Mouse (Mus musculus): ENCODE measurements around the gene Skint8. TPM values are rescaled to one million over a fixed set of nuclear protein-coding genes. Genes with fewer than 3 reads are reported as not detected.
A peak's percentile ranks its signal among the peaks of the same experiment; 100 is the strongest.
"Not testable (repeated sequence)": the region's sequence is repeated elsewhere in the genome, so short reads cannot be mapped to it uniquely, and the experiment has no call there.

The Skint8 gene
- polyA plus RNA-seq (2015; fragmentation: Nextera tagmentation; extraction: Ambion mirVana), result not detected in 2 replicates

DNA sequence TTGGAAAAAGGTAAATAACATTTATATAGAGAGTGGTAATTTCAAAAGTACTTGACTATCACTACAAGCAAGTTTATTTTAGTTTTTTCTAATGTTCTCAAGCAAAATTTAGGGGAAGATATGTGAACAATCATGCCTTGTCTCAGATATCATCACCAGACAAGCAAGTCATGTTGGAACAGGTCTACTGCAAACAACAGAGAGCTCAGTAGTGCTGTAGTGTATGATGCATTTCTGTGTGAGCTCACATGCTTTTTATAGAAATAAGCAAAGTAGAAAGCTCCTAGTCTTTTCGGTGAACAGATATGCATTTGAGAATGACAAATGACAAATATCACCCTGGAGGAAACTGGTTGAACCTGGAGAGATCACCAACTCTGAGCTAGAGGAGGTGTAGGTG lies at the start of gene Skint8:
Skint8 (plus strand) TSS at position 301 of the 400 bp plus-strand sequence.
- no peak within 1 kb of the TSS for H3K9ac ChIP-seq
- H3K4me1 ChIP-seq, result no peaks in the 10 kb centered on the region
- no peak within 1 kb of the TSS for H3K4me2 ChIP-seq
- H3K27me3 ChIP-seq, result no peaks in the 10 kb centered on the region
- 86% methylated on average over 1 of the region's 1 CpGs for WGBS
- H3K36me3 ChIP-seq, result no peaks in the 10 kb centered on the region
- no peak for ATAC-seq (replicated peaks; ENCODE audit: low FRiP score)
- H3K27ac ChIP-seq, result no peak within 1 kb of the TSS
- no peaks in the 10 kb centered on the region for H3K9me3 ChIP-seq (replicated peaks)
- no peak within 1 kb of the TSS for H3K4me3 ChIP-seq (replicated peaks)

DNA sequence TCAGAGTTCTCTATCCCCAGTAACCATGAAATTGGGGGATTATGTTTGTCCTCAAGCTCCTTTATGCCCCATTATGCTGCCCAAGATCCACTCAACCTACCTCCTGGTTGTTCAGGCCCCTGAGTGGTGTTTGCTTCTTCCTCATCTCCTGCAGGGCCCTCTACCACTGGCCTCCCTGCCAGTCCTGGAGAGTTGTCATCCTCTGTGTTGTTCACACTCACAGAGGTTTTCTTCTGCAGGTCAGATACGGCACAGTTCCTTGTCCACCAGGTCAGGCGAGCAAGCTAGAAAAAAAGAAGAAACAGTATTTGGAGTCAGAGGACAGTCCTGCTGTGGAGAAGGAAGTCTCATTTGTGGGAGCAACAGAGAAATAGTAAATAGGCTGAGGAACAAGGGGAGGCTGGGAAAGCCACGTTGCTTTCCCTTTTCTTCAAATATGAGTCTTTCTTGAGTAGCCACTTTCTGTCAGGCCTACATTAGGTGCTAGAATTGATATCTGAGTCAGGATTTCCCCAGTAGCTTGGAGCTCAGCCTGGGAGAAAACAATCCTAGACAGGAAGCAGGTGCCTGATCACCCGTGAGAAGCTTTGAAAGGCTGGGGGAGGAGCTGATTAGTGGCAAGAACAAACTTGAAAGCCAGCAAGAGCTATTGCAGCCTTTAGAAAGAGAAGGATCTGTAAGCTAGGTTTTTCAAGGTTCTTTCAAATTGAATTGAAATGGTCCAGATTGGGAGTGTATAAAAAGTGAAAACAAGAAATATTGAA lies 38.9 kb upstream of the Skint8 start:
- Histone ChIP-seq H3K36me3 (no peaks in the 10 kb centered on the region), H3K4me1 (peaks cover 7% of the 10 kb centered on the region; the same call in 1 of the 2 replicates), H3K4me3 (replicated peaks) (no peak overlapping the region), H3K27me3 (no peaks in the 10 kb centered on the region), H3K9me3 (replicated peaks) (no peaks in the 10 kb centered on the region), H3K27ac (no peak overlapping the region), H3K9ac (no peak overlapping the region), H3K4me2 (no peak overlapping the region)
- 46% methylated on average over 4 of the region's 4 CpGs for WGBS
- 0 out of 2 replicates have a peak, but pooled peaks have one; percentile 52 for ATAC-seq (replicated peaks; ENCODE audit: low FRiP score)

DNA sequence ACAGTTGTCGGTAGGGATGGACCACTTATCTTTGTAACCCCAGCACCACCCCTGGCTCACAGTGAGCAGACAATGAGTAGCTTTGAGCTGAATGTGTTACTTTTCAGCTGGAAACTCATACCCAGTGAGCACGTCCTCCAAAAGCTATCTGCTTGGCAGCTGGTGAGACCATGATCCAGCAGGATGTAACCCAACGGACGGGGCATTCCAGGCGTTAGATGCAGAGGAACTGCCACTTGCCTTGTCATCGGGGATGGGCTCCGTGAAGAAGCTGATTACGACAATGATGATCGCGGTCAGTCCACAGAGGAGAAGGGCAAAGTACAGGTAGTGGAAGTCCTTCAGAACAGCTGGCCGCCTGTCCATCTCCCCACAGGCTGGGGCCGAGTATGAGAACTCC lies 35.6 kb upstream of the Skint8 start:
- no peaks in the 10 kb centered on the region for H3K36me3 ChIP-seq
- no peak overlapping the region for H3K9ac ChIP-seq
- no peak overlapping the region for H3K4me3 ChIP-seq (replicated peaks)
- H3K27me3 ChIP-seq, result 0 out of 2 replicates have a peak, but pooled peaks cover 3% of the 10 kb centered on the region
- 85% methylated on average over 12 of the region's 12 CpGs for WGBS
- no peaks in the 10 kb centered on the region for H3K9me3 ChIP-seq (replicated peaks)
- H3K27ac ChIP-seq, result no peak overlapping the region
- no peak overlapping the region for H3K4me2 ChIP-seq
- ATAC-seq (replicated peaks; ENCODE audit: low FRiP score), result no peak
- H3K4me1 ChIP-seq, result peaks cover 7% of the 10 kb centered on the region; the same call in 1 of the 2 replicates

DNA sequence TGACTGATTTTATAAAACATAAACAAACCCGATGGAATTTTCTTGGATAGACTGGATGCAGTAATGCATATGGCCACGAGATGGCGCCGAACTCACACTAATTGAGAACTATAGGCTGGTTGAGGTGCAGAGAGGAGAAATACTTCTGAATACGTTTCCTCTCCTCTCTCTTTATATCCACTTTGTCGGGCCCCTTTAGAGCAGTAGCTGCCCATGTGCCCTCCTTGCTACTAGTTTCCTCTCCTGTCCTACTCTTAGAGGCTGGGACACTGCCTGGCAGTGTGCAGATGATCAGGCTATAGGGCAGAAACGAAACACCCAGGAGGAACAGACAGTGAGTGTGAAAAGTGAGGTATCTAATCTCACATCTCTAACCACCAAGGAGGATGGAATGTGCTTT lies 33.2 kb upstream of the Skint8 start:
- Histone ChIP-seq H3K4me3 (replicated peaks) (no peak overlapping the region), H3K9ac (no peak overlapping the region), H3K27ac (no peak overlapping the region), H3K4me1 (no peaks in the 10 kb centered on the region), H3K36me3 (no peaks in the 10 kb centered on the region), H3K9me3 (replicated peaks) (no peaks in the 10 kb centered on the region), H3K27me3 (0 out of 2 replicates have a peak, but pooled peaks cover 3% of the 10 kb centered on the region), H3K4me2 (peak overlapping the region; percentile 47)
- ATAC-seq (replicated peaks; ENCODE audit: low FRiP score), result peak; percentile 73
- WGBS, result 8% methylated on average over 7 of the region's 7 CpGs

DNA sequence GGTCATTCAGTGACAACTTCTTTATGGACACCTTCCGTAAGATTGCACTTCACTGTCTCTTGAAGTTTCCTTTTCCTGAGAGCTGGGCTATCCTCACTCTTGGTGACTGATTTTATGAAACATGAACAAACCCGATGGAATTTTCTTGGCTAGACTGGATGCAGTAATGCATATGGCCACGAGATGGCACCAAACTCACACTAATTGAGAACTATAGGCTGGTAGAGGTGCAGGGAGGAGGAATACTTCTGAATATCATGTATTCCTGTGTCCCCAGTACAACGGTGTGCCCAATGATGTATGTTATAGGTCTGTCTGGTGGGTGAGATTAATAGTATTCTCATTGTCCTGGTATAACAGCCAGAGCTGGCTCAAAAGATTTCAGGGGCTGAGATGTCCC lies 32.6 kb upstream of the Skint8 start:
- Histone ChIP-seq H3K4me3 (replicated peaks) (no peak overlapping the region), H3K27ac (no peak overlapping the region), H3K9me3 (replicated peaks) (no peaks in the 10 kb centered on the region), H3K4me2 (peak overlapping the region; percentile 47), H3K27me3 (0 out of 2 replicates have a peak, but pooled peaks cover 3% of the 10 kb centered on the region), H3K36me3 (no peaks in the 10 kb centered on the region), H3K9ac (no peak overlapping the region), H3K4me1 (no peaks in the 10 kb centered on the region)
- 19% methylated on average over 4 of the region's 4 CpGs for WGBS
- ATAC-seq (replicated peaks; ENCODE audit: low FRiP score), result peak; percentile 85

DNA sequence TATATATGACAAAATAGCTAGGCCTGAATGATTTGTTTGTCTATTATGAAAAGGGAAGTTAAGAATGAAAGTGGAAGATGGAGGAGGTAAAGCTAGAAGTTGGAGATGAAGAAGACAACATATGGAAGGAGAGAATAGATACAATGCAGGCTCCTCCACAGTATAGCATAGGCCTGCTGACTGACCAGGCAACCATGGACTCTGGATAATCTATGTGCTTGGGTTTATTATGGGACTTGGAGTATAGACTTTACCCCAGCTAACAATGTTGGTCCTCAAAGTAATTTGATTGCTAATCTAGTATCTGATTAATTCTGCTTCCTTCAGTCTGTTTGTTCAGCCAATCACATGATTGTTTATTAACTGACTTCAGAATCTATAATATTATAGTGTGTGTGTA lies 27.1 kb upstream of the Skint8 start:
- Histone ChIP-seq H3K4me2 (no peak overlapping the region), H3K36me3 (no peaks in the 10 kb centered on the region), H3K9ac (no peak overlapping the region), H3K9me3 (replicated peaks) (no peaks in the 10 kb centered on the region), H3K27me3 (0 out of 2 replicates have a peak, but pooled peaks cover 3% of the 10 kb centered on the region), H3K27ac (no peak overlapping the region), H3K4me3 (replicated peaks) (no peak overlapping the region), H3K4me1 (no peaks in the 10 kb centered on the region)
- no peak for ATAC-seq (replicated peaks; ENCODE audit: low FRiP score)

DNA sequence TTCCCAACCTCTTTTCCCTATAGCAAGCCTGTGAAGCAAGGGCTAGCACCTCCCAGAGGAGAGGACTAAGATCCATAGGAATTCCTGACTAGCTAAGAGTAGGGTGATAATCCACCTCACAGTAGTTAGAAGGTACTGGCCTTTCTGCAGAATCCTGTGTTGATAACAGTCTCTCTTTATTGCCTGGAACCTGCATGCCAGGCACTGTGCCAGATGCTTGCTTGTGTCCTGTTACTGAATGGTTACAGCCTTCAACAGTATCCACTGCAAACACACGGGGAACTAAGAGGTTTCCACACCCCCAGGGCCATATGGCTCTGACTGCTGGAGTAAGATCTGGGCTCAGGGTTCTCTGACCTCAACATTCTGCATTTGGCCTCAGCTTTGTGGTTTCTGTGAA lies 21.4 kb upstream of the Skint8 start:
- Histone ChIP-seq H3K27me3 (no peaks in the 10 kb centered on the region), H3K27ac (no peak overlapping the region), H3K9ac (no peak overlapping the region), H3K4me2 (no peak overlapping the region), H3K4me1 (no peaks in the 10 kb centered on the region), H3K36me3 (no peaks in the 10 kb centered on the region), H3K9me3 (replicated peaks) (no peaks in the 10 kb centered on the region), H3K4me3 (replicated peaks) (no peak overlapping the region)
- ATAC-seq (replicated peaks; ENCODE audit: low FRiP score), result no peak
- 25% methylated on average over 1 of the region's 1 CpGs for WGBS

DNA sequence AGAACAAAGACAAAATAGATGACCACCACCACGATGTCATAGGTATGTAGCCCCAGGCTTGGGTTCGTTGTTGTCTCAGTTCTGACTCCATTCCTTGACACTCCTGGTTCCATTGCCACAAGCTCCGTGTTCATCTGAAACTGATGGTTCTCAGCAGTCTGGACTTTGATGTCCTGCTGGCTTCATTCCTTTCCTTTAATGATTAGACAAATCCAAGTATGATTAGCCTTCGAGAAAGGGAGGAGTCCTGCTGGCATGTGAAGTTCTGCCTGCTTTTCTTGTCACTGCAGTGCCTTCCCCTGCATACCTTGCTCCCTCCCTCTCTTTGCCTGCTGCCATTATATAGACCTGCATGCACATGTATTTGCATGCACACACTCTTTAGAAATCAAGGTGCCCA lies 20.6 kb upstream of the Skint8 start:
- peak; percentile 76 for ATAC-seq (replicated peaks; ENCODE audit: low FRiP score)
- Histone ChIP-seq H3K9ac (no peak overlapping the region), H3K4me1 (no peaks in the 10 kb centered on the region), H3K4me3 (replicated peaks) (no peak overlapping the region), H3K4me2 (no peak overlapping the region), H3K27ac (no peak overlapping the region), H3K27me3 (no peaks in the 10 kb centered on the region), H3K36me3 (no peaks in the 10 kb centered on the region), H3K9me3 (replicated peaks) (no peaks in the 10 kb centered on the region)
- 63% methylated on average over 4 of the region's 4 CpGs for WGBS

DNA sequence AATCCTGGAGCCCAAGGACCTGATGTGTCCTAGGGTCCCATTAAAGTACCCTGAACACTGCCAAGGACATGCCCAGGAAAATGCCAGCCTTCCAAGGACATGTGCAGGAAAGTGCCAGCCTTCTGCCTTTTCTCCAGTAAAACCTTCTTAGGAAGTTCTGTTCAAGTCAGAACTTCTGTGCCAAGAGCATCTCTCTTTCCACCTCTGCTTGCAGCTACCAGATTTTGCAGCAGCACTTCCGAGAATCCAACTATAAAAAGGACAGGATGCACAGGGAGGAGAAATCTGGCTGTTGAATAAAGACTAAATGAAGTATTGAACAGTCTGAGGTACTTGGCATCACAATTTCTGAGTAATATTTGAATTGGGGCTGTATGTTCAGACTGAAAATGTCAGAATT lies 18.7 kb upstream of the Skint8 start:
- not testable (repeated sequence) for H3K4me2 ChIP-seq; ATAC-seq (replicated peaks; ENCODE audit: low FRiP score); H3K4me3 ChIP-seq (replicated peaks); H3K36me3 ChIP-seq; H3K9ac ChIP-seq; H3K27ac ChIP-seq; H3K9me3 ChIP-seq (replicated peaks); H3K27me3 ChIP-seq; H3K4me1 ChIP-seq
- 70% methylated on average over 1 of the region's 1 CpGs for WGBS

DNA sequence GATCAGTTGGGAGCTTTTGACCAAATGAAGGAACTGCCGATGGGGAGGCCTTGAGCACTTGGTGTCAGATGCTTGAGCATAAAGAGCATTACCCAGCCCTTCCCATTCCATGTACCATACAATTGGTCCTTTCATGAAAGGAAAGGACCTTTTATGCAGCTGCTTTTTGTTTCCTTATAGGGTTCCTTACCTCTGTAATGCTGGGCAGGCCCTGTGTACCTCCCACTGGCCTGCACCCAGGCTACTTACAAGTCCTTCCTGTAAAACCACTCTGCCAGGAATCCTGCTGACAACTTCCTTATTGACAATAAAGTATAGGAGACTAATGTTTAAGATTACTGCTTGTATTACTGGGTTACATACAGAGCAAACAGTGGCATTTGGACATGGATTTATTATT lies 17.7 kb upstream of the Skint8 start:
- Histone ChIP-seq H3K9me3 (replicated peaks) (no peaks in the 10 kb centered on the region), H3K4me3 (replicated peaks) (no peak overlapping the region), H3K36me3 (no peaks in the 10 kb centered on the region), H3K27me3 (no peaks in the 10 kb centered on the region), H3K9ac (no peak overlapping the region), H3K27ac (no peak overlapping the region), H3K4me2 (no peak overlapping the region), H3K4me1 (no peaks in the 10 kb centered on the region)
- ATAC-seq (replicated peaks; ENCODE audit: low FRiP score), result no peak
- WGBS, result 86% methylated on average over 1 of the region's 1 CpGs

DNA sequence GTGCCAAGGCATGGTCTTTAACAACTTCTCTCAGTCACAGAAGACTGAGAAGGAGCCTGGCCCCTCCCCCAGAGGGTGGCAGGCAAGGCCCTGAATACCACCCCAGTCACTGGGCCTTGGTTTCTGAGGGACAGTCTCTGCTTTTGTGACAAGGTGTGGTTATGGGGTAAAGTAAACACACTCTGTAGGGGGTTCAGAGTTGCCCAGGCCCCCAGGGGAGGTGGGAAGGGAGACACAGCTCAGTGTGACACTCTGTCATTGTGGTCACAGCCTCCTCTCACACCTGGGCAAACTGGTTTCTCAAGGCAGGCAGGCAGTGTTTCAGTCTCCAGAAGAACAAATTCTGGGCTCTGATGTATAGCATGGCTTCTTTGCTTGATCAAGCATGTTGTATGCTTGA lies 16.4 kb upstream of the Skint8 start, which contains the start of gene Slc5a9:
Slc5a9 (minus strand) TSS at position 144 of the 400 bp plus-strand sequence.
- H3K4me2 ChIP-seq, result no peak within 1 kb of the TSS
- no peaks in the 10 kb centered on the region for H3K27me3 ChIP-seq
- 0 out of 2 replicates have a peak, but pooled peaks have one; percentile 36 for ATAC-seq (replicated peaks; ENCODE audit: low FRiP score)
- H3K4me3 ChIP-seq (replicated peaks), result no peak within 1 kb of the TSS
- H3K36me3 ChIP-seq, result no peaks in the 10 kb centered on the region
- H3K9me3 ChIP-seq (replicated peaks), result no peaks in the 10 kb centered on the region
- H3K27ac ChIP-seq, result no peak within 1 kb of the TSS
- H3K9ac ChIP-seq, result no peak within 1 kb of the TSS
- no peaks in the 10 kb centered on the region for H3K4me1 ChIP-seq

DNA sequence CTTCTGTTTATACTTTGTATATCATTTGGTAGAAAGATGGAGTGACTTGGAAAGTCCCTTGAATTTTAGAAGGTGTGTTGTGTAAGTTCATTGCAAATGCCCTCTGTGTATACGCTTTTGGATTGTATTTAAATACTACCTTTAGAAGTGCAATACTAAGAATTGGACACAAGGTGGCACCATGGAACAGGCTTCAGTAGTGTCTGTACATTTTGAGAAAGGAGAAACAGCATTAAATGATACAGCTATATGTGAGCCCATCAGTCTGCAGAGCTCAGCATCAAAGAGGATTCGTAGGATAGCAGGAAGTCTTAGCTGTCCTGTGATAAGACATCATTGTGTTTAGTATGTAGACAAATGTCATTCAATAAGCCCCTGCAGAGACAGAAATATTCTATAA lies 11.3 kb upstream of the Skint8 start:
- Histone ChIP-seq H3K4me2 (no peak overlapping the region), H3K4me1 (no peaks in the 10 kb centered on the region), H3K27me3 (no peaks in the 10 kb centered on the region), H3K27ac (no peak overlapping the region), H3K36me3 (no peaks in the 10 kb centered on the region), H3K4me3 (replicated peaks) (no peak overlapping the region), H3K9ac (no peak overlapping the region), H3K9me3 (replicated peaks) (no peaks in the 10 kb centered on the region)
- no peak for ATAC-seq (replicated peaks; ENCODE audit: low FRiP score)
- 51% methylated on average over 2 of the region's 2 CpGs for WGBS

DNA sequence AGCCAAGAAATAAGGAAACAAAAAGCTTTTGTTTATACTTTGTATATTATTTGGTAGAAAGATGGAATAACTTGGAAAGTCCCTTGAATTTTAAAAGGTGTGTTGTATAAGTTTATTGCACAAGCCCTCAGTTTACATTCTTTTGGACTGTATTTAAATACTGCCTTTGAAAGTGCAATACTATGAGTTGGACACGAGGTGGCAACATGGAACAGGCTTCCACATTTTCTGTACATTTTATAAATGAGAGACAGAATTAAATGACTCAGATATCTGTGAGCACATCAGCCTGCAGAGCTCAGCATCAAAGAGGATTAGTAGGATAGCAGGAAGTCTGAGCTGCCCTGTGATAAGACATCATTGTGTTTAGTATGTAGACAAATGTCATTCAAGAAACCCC lies 42.1 kb downstream of the Skint8 start:
- WGBS, result 23% methylated on average over 1 of the region's 1 CpGs
- no peak for ATAC-seq (replicated peaks; ENCODE audit: low FRiP score)

More for the DNA sequence above, 42.1 kb downstream of the Skint8 start:
- Histone ChIP-seq H3K4me1 (no peaks in the 10 kb centered on the region), H3K4me3 (replicated peaks) (no peak overlapping the region), H3K27me3 (no peaks in the 10 kb centered on the region), H3K36me3 (no peaks in the 10 kb centered on the region), H3K27ac (no peak overlapping the region), H3K9me3 (replicated peaks) (no peaks in the 10 kb centered on the region), H3K4me2 (no peak overlapping the region), H3K9ac (no peak overlapping the region)
